Mouse (Mus musculus) gastrocnemius, postnatal 25 days (tissue): ENCODE measurements around the gene Apba3. TPM values are rescaled to one million over a fixed set of nuclear protein-coding genes. Genes with fewer than 3 reads are reported as not detected.

Source experiments
- DNase-seq: peaks from one replicate; pipeline ENCODE4 v3.0.0; 2022
- total RNA-seq, 2 experiments: library from RNA; stranded (reverse); gene quantifications; 1 replicate in 1 of 2; 2 replicates in 1 of 2; pipeline ENCODE4 v1.2.3; 2021

Gene Apba3
- total RNA-seq, 2 experiments from 2014 or later, result 102 to 106 TPM

DNA sequence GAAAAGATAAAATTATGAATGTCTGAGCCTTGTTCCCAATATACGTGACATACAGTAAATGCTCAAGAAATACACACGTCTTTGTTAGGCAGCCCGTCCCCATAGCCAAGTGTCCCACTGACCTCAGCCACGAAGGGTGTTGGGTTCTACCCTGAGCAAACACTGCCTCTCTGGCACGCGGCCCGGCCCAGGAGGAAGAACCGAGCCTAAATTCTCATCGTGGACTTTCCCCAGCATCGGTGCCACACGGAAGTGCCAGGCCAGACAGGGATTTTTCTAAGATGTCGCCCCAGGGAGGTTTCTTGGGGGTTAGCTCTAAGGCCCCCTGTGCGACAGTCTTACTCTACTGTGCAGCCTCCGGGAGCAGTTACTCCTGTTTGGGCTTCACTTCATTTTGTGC lies 23.1 kb downstream of the Apba3 start:
- no peak for DNase-seq

DNA sequence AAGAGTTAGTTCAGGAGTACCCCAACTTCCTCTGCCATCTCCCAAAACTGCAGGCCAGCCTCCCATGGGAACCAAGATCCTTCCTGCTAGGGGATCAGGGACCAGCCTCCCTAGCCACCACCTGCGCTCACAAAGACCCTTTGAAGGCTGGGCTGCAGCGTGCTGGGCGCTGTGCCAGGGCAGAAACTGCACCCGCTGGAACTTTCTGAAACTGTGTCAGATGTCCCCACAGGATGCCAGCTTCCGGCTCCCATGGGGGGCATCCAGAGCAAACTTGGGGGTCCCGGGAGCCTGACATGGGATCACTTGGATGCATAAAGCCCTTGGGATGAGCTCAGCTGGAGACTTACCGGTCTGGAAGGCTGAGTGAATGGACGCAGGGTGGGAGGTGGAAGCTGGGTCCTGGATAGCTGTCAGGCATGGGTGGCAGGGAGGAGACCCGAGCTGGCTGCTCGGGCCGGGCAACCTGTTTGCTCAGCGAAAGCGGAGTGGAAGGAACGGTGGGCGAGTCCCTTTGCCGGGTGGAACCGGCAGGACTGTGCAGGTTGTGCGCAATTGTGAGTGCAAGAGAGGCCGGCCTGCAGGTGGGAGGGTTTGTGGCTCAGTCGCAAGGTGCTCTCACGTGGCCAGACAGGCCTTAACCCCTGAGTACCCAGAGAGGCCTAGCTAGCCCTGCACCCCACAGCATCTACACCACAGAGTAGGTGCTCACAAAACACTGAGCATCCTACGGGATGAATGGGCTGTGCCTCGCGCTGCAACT lies 24.1 kb downstream of the Apba3 start:
- DNase-seq, result no peak

DNA sequence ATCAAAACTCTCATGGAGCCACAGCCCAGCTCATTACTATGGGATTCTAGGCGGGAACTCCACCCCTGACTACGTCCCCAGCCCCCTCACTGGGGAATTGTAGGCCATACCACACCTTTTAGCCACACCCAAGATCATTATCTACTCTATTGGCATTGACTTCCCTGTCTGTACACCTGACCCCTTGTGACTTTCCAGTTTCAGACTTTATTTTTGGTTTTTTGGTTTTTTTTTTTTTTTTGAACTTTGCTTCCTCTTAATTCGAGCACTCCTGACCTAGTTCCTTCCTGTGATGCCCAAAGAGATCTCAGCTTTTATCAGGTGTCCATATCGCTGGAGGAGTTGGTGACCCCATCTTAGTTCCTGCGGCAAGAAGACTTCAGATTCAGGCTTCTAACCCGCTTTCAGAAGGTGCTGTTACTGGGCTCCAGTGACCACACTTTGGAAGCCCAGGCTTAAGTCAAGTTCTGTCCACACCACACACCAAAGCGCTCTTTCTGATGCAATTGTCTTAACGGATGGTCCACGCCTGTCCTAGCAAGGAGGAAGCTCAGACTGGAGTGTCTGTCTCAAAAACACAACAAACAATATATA lies 24.8 kb downstream of the Apba3 start, which contains the start of gene Tjp3:
TSS of gene Tjp3 (minus strand) at position 71 of the 594 bp plus-strand sequence.
- no peak for DNase-seq

DNA sequence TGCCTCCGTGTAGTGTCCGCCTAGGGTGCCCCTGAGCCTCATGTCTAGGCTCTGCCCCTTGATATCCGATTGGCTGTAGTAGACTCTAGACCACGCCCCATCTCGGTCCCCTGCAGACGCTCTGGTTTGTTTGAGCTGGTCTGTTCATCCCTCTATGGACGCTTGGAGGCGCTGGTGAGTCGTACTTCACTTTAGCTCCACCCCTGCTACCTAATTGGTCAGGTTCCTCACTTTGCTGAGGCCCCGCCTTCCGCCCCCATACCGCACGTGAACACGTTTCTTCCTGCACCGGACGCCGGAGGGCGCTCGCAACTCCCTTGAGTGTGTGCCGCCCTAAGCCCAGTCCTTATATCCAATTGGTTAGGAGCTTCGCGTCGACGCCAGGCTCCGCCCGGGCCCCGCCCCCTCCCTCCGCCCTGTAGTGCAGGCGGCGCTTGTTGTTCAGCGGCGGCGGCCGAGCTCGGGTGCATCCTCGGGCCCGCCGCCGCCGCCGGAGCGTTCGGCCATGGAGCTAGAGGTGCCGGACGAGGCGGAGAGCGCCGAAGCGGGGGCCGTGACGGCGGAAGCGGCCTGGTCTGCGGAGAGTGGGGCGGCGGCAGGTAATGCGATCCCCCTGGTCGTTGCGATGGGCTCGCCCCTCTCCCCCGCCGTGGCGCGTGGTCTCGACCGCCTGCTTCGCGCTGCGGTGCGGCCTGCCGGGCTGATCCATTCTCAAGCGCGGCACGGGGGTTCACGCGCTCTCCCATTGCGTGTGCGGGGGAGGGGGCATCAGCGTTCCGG lies 26.0 kb downstream of the Apba3 start, which contains the start of gene Pip5k1c:
TSS of gene Pip5k1c (plus strand) at position 410 of the 780 bp plus-strand sequence.
- peak; percentile 100 for DNase-seq

DNA sequence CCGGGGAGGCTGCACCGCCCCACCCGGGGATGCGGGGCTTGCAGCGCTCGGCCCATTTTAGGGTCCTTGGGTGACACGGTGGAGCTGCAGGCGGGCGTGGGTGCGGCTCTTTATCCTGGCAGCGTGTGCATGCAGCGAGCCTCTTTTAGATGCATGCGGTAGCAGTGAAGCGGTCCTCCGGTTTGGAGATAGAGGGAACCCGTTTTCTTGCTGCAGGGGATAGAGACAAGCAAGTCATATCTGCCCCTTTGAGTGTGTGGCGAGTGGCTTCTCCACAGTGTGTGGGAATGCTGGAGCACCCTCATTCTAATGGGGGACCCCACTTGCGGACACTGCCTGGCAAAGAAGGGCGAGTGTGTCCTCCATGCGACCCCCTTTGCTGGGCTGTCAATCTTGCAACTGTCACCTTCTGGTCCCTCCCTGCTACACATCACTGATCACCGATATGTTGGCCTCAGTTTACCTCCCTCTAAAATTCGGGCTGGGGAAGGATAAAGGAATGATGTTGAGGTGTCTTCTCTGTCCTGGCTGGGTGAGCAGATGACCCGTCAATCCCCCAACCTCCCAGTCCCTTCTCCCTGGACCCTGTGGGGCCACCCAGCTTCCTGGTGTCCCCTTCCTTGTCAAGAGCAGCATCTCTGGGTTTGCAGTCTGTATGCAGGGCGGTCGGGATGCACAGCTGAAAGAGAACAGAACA lies 26.7 kb downstream of the Apba3 start:
- no peak for DNase-seq

DNA sequence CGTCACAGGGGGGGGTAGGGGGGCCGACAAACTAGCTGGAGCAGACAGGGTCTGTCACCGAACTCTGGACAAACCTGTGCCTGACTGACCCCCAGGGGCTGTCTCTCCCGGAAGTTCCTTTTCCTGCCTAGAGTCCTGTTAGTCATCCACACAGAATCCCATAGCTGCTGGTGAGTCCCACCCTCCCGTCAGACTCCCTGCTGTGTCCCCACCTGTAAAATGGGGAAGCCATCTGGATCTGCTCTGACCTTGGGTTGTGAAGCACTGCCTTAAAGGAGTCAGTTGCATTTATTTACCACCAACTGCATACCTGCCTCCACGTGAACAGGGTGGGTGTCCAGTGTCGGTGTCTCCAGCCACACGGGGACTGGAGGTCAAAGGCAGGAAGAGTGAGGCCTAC lies 27.7 kb downstream of the Apba3 start:
- DNase-seq, result no peak

DNA sequence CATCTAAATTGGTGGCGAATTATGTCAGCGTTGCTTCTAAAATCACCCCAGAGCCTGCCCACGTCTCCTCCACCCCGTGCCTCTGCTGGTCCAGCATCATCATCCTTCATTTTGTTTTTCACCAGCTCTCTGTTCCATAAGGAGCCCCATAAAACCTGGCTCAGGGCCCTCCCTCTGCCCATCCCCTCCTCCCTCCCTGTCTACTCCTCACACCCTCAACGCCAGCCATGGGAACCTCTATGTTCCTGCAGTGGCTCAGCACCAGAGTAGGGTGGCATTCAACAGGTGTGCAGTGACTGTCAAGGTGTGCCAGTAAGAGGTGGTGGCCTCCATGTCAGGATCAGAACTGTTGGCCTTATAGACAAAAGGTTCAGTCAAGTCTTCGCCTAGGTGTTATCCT lies 28.4 kb downstream of the Apba3 start:
- DNase-seq, result no peak

DNA sequence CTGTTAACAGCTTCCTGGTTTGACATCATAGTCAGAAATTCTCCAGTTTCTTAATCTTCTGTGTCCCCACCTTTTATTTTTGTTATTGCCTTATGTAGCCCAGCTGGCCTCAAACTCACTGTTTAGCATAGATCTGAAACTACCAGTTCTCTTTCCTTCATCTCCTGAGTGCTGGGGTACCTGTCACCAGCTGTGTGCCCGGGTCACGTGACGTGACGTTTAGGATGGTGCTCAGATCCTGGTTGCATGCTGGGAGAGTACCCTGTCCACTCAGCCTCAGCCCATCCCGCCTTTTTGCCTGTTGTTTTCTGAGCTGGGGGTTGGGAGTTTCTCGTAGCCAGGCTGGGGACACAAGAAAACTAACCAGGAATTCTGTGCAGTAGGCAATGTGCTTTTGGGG lies 30.5 kb downstream of the Apba3 start:
- no peak for DNase-seq

DNA sequence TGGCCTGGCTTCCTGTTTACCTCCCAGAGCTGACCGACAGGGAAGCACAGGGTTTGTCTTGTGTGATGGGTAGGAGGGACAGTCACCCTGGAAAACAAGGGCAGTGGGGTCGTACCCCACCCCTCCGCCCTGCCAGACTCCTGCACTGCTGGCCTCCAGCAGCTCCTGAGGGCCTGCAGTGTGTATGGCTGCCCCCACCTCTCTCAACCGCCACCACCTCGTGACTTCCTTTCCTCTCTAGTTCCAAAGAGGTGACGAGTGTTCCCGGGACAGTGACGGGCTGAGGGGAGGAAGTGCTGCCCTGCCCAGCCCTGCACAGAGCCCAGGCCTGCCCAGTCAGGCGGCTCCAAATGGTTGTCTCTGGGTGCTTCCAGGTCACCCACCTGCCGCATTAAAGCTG lies 31.1 kb downstream of the Apba3 start:
- peak; percentile 62 for DNase-seq

DNA sequence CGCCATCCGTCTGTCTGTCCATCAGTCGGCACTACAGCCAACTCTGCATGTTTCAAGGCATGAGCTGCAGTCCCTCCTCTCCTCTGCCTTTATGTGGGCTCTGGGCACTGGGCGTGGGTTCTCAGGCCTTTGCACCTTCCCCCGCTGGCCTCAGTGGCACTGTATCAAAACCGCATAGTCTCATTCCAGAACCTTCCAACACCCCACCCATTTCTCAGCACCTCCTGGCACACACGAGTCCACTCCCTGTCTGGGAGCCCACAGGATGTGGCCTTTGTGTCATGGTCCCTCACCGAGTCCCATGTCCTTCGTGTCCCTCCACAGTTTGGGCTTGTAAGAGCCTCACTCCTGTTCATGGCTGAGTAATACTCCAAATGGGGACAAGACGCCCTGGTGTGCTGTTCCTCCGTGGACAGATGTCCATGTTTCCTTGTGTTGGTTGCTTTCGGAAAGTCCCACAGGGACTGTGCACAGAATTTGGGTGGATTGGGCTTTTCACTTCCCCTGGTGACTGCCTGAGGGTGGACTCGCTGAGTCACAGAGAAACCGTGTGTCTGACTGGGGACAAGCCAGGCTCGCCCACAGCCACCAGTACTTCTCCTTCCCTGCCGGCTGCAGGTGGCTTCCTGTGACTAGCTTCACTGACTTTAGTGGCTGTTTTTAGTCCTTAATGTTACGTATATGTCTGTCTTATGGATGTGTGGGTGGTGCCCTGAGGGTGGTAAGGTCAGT lies 31.8 kb downstream of the Apba3 start:
- no peak for DNase-seq

DNA sequence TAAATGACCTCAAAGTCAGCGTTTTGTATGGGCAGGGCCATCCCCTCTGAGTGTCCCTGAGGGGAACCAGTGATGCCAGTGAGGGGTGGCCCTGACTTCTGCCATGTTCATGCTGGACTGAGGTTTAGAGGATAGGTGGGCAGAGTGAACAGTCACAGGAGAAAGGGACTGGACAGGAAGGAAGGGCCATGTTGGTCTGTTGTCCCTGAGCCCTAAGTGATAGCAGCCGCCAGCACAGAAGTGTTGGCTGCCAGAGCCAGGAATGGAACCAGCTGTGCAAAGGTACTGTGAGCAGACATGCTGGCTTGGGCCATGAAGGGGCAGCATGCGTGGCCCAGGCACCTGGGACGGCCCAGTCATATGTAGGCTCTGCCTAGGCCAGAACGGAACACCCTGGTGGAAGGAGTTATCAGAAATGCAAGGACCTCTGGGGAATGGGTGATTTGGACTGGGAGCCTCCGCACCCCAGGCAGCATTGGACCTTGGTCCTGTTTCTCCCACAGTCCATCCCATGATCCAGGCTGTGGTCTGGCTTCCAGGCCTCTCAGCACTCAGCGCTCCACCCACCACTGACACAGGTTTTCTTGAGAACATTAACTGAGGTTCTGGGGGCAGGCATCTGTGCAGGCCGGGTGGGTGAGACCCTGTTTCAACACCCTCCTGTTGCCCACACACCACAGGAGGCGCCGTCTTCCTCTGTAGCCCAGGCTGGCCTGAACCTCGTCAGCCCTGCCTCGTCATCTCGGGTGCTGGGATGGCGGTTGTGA lies 33.0 kb downstream of the Apba3 start:
- DNase-seq, result no peak

DNA sequence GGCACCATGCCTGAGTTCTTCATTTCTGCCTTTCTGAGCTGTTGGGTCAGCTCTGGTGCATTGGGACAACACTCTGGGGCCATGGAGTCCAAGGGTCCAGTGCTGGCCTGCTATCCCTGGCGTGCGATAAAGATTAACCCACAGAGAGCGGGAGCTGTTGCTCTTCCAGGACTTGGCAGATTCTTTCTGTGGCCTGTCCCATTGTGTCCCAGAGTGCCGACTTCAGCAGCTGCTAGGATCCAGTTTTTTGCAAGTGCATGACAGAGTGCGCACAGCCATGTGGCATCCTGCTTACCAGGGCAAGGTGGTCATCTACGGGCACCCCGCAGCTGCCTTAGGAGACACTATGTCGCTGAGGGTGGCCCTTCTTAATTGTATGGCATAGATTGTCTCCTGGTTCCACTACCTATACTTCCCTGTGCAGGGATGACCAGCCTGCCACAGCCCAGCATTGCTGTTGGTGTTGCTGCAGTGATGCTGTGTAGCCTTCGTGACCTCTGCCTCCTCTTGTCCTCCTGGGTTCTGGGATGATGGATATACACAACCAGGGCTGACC lies 33.7 kb downstream of the Apba3 start:
- no peak for DNase-seq

DNA sequence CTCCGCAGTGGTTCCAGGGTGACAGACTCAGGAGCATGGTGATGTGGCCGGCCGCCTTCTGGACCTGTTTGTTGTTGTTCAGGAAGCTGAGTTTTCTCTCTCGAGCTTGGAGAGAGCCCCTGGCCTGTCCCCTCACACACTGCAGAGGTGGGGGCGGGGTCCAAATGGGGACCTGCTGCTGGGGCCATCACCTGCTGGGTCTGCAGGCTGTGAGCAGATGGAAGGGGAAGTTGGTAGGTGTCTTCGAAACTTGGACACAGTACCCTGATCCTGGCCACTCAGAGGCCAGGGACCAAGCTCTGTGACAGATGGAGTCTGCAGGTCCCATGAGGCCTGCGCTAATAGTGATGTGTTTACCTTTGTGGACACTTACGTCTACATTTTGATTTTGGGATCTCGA lies 34.6 kb downstream of the Apba3 start:
- no peak for DNase-seq

DNA sequence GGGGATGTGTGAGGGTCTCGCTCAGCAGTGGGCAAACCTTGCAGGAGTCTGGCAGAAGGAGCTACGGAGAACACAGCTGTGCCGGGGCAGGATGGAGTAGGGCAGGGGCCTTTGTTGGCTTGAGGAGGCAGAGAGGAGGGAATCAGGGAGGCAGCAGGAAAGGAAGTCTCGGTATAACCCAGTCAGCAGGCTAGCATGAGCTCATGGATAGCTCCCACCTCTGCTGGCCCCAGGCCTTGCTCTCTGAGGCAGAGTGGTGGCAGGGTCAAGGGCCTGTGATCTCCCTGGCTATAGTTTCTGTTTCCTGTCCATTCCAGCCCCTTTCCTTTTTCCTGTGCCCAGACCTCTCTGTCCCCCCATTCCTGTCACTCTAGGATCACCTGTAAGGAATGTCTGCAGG lies 35.5 kb downstream of the Apba3 start:
- DNase-seq, result no peak

DNA sequence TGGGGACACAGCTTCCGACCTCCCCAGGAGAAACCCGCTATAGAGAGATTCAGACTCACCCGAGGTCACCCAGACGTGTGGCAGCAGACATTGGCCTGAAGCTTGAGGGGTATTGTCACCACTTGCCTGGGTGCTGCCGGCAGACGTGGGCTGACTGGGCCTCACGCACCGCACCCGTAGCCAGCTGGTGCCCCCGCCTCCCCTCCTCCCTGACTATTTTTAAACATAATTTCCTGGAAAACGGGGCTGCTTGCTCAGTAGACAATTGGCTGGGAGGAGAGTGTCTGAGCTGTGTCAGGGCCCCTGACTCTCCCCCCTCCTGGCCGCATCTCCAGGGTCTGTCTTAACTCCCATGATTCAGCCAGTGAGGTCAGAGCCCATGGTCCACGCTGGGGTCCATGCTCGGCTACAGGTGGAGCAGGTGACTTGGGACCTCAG lies 36.0 kb downstream of the Apba3 start:
- DNase-seq, result no peak

DNA sequence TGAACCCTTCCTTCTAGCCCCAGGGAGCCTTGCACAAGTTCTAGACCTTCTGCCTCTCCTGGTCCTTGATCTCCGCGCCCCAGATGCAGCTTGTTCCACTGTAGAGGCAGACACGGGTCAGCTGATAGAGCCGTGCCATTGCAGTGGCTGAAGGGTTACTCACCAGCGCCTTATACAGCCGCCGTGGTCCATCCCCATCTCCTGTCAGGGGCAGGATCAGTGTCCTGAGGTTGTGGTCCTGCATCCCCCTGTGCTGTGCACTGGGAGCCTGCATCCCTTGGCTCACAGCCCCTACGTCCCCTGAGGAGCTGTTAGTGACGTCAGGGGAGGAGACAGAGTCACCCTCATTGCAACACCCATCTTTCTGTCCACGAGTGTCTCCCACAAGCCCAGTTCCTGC lies 36.5 kb downstream of the Apba3 start:
- DNase-seq, result no peak

DNA sequence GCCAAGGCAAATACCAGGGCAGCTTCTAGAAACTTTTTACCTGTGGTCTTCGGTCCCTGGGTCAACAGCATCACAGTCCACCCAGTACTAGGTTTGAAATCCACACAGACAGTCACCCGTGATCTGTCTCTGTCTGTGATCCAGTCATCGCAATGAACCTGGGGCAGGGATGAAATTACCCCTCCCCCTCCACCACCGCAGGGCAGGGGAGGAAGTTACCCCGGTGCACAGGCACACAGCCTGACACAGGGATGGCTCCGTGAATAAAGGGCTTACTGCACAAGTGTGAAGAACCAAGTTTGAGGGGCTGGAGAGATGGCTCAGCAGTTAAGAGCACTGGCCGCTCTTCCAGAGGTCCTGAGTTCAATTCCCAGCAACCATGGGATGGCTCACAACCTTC lies 37.0 kb downstream of the Apba3 start:
- no peak for DNase-seq

DNA sequence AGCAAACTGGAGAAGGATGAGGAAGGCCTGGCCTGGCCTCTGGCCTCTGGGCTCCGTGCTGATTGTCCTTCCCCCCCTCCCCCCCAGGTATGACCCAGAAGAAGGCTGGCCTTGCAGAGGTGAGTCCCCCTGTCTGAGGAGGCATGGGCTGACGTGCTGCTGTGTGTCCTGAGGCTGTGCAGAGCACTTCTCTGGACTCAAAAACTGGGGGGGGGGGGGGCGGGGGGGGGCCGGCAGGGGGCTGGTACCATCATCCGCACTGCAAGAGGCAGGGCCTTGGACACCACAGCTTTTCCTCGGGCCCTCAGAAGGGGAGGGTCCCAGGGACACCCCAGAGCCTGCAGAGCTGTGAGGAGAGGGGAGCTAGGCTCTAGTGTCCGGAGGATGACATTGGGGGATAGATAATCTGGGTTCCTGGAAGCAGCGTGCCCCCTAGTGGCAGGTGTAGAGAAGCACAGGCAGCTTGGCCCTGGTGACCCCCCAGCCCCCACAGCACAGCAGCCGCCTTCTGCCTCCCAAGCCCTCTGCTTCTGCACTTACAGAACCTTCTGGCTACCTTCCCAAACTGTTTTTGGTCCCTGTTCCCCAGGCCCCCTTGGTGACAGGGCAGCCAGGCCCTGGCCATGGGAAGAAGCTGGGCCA lies 38.0 kb downstream of the Apba3 start:
- DNase-seq, result no peak

DNA sequence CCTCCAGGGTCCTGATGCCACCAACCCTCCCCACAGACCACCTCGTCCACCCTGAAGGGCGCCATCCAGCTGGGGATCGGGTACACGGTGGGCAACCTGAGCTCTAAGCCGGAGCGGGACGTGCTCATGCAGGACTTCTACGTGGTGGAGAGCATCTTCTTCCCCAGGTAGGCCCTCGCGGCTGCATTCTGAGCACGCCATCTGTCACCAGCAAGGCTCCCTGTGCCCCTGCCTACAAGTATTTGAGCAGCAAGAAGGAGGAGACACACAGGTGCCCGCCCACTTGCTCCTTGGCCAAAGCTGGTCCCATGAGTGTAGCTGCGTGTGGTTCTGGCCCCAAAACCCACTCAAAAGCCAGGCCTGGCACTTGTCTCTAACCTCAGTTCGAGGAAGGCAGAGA lies 38.9 kb downstream of the Apba3 start:
- DNase-seq, result no peak

DNA sequence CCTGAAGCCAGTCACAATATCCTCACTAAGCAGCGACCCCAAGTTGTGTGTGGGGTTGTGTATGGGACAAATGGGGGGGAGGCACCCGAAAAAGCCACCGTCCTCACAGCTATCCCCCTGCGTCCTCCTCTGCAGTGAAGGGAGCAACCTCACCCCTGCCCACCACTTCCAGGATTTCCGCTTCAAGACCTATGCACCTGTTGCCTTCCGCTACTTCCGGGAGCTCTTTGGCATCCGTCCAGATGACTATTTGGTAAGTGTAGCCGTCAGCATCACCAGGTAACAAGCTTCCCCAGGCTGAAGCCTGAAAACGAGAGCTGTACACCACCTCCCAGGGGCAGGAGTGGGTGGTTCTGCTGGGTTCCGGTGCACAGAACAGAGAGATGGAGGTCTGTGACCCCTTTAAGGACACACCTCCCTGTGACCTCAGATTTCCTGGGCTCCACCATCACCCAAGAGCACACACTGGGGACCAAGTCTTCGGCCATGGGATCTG lies 39.5 kb downstream of the Apba3 start:
- DNase-seq, result no peak
